Mouse (Mus musculus) small intestine, adult 2 months (tissue): ENCODE measurements around the gene Cipc.

ENCODE experiments used
- CTCF ChIP-seq: fragments of 200-500 bp; IDR thresholded peaks from 2 replicates; pipeline ENCODE4 v1.5.1; 2012; ENCODE audit warnings: low read depth, mild to moderate bottlenecking, control low read depth, inconsistent platforms, low read length, moderate library complexity, mixed read lengths; ENCODE audit not compliant: insufficient replicate concordance, insufficient read length; ENCODE audit errors: extremely low read depth
- POLR2A ChIP-seq: fragments of 200-500 bp; IDR thresholded peaks from 2 replicates; pipeline ENCODE4 v1.6.1; 2012; ENCODE audit warnings: low read depth, mild to moderate bottlenecking, control low read depth, inconsistent platforms, low read length, moderate library complexity

GRCm38 (mm10) chr12:86911482-86911931 lies 35.3 kb upstream of the Cipc start:
- no peak for TF ChIP-seq CTCF
- no peak for TF ChIP-seq POLR2A
